Mouse (Mus musculus): ENCODE results near the gene Atl1.

Atl1 gene

DNA sequence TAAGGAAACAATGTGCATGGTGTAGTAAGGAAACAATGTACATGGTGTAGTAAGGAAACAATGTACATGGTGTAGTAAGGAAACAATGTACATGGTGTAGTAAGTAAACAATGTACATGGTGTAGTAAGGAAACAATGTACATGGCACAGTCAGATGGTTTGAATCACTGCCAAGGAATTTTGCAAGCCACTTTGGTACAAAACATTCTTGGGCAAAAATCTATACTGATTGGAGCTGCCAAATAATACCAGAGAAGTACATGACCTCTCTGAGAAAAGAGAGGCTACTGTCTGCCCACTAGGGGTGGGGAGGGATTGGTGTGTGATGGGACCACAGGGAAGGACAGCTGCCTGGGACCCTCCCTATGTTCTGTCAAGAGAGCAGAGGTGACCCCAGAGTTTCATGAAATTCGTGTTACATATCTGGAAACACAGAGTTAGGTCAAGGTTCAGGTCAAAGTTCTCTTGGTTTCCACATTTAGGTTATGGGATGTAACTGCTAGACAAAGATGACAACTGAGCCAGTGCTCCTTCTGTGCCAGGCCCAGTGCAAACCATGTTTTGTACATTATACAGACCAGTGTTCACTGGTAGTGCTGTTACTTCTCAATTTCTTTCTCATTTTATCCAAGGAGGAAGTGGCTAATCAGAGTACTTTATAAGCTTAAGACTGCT lies 49.4 kb downstream of the Atl1 start:
- DNase-seq (ENCODE audit: low spot score): no peak

DNA sequence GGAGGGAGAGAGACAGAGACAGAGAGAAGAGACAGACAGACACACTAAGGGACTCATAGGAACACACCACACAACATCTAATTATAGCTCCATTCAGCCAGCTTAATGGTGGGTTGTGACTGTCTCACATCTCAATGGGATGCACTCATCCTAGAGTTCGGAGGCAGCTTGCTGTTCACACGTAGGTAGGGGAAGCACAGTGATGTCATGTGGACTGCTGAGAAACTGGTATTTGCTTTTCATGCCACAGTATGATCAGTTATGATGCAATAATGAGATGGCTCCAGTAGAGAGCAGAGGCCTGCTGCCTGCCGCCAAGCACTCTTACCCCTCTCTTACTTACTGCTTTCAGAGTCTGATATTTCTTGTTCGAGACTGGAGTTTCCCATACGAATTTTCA lies 53.4 kb downstream of the Atl1 start:
- DNase-seq (ENCODE audit: low spot score): no peak

DNA sequence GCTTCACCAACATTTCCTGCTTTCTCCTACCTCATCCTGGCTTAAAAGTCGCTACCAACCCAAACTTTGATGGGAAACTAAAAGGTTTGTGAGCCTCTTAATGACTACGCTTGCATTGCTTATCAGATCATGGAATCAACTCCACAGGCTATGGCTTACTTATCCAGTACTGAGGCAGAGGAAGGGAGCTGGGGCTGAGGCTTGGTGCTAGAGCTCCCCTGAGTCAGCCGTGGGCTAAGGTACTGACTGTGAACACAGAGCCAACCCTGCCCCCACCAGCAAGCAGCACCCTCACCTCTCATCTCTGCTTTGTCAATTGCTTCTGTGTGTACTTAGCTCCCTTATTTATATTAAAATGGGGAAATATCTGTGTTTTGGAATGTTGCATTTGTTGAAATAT lies 55.1 kb downstream of the Atl1 start:
- no peak for DNase-seq (ENCODE audit: low spot score)

DNA sequence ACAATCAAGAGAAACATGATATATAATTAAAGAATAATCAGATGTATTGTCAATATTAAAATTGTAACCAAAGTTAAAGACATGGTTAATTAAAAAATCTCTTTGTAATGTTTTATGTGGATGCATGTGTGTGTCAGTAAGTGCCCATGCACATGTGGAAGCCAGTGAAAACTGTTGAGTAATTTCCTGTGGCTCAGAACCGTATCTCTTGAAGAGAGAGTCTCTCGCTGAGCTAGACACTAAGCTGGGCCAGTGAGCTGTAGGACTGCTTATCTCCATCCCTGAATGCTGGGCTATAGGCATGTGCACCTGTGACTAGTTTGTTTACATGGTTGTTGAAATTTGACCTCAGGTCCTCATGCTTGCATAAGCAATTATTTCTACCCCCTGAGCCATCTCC lies 65.0 kb downstream of the Atl1 start:
- DNase-seq (ENCODE audit: low spot score): no peak

DNA sequence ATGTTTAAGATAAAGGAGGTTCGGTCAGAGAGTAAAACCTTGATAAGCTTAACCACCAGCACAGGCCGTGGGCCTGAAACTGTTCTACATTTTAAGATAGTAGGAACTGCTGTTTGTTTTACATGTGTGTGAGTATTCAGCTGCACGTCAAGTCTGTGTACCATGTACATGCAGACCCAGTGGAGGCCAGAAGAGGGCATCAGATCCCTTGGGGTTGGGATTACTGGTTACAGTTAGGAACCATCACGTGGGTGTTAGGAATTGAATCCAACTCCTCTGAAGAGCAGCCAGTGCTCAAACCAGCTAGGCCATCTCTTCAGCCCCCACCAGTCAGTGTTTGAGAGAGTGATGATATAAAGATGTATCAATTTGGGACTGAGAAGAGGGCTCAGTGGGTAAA lies 70.1 kb downstream of the Atl1 start:
- DNase-seq (ENCODE audit: low spot score): peak; percentile 54

DNA sequence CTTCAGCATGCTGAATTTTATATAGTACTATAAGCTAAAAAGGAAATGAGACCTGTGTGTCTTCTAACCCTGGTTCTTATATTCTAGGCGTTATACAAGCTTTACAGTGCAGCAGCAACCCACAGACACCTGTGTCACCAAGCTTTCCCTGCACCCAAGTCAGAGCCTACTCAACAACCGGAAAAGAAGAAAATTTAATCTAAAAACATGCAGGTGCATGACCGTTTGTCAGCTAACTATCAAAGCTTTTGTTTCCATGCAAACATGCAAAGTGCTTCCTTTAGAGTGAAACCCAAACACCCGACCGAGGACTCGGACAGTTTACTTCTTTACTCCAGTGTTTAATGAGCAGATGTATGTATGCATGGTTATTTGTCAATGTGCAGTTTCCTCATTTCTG lies 70.7 kb downstream of the Atl1 start:
- no peak for DNase-seq (ENCODE audit: low spot score)

DNA sequence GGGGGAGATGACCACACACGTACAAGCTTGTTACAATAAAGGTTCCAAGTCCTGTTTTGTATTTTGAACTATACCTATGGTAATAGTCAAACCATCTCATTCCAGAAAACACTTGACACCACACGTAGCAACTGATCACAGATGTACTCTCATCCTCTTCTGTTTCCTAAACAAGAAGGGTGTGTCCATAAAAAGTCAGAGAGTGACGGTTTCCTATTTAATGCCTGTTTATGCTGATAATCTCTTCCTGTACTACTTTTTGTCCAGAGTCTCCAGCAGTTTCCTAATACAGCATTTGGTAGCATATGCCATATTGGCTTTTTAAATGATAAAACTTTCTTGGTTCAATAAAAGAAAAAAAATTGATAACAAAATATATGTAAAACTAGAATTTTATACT lies 73.2 kb downstream of the Atl1 start:
- DNase-seq (ENCODE audit: low spot score): no peak

DNA sequence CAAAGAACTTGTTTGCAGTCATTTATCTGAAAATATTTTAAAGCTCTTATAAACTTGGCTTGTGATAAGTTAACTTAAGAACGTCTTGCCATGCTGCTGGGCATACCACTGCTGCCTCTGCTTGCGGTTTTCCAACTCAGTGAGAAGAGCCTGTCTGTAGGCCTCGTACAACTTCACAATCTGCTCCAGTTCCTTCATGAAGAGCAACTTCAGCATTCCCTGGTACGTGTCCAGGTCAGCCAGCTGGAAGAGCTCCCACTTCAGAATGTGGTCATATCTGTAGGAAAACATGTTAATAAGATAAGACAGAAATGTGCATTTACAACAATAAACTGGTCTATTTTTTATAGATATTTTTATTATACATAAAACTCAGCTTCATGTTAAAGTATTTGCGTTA lies 73.7 kb downstream of the Atl1 start:
- peak; percentile 35 for DNase-seq (ENCODE audit: low spot score)

DNA sequence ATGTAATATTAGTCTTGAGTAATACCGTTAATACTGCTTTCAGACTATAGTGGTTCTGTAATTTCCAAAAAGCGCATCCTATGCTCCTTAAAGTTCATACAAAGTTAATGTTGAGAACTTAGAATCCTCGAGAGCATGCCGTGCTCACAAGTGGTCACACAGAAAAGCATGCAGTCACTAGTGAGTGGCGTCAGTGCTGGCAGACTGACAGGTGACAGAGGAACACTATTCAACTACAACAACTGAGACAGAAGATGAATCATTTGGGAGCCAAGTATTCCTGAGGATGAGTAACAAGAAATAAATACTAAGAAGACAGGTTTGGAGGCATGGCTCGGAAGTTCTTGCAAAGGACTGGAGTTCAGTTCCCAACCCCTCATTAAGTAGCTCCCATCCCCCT lies 74.7 kb downstream of the Atl1 start:
- no peak for DNase-seq (ENCODE audit: low spot score)

DNA sequence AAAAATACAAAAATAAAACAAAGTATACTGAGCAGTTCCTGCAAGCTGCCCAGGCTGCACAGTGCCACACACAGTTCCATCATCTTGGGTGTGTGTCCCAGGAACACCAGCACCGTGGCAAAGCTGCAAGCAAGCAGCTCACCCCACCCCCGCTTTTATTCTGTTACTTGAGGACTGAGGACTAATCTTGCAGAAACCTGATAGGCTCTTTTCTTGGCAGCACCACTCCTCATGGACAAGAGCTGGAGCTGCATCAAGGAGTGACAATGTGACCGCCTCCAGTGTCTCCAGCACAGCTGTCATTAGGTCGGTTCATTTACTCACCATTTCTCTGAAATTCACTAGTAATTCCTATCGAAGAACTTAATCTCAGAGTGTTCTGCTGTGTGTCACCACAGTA lies 75.7 kb downstream of the Atl1 start:
- DNase-seq (ENCODE audit: low spot score): no peak

DNA sequence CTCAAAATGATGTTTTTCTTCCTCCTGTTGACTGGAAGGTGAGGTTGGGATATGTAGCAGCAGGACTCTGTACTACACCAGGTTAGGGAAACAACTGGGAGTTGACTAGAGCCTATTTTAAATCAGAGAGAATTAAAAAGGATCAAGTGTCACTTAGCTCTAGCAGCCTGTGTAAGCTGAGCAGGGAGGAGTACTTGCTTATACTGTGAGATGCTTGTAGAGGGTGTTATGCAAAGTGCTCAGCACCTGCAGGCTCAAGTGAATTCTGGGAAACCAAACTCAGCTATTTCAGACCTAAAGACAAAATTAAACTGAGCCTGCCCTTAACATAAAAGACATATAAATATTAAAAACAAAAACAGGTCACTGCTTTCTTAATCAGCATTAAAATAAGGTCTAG lies 81.3 kb downstream of the Atl1 start:
- DNase-seq (ENCODE audit: low spot score): no peak

DNA sequence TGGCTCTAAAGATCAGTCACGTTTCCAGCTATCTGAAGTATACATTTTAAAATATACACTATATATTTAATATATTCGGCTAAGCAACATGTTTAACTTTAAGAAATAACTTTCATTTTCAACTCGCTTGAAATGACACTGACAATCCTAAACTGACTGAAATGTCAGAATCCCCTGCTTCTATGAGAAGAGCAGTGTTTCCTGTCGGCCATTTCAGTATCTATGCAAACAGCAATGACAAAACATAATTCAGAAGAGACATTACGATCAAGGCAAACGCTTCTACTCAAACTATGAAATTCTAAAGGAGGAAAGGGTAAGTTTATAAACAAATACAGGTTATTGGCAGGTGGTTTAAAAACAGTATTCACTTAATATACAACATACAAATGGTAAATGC lies 84.3 kb downstream of the Atl1 start:
- DNase-seq (ENCODE audit: low spot score): no peak

DNA sequence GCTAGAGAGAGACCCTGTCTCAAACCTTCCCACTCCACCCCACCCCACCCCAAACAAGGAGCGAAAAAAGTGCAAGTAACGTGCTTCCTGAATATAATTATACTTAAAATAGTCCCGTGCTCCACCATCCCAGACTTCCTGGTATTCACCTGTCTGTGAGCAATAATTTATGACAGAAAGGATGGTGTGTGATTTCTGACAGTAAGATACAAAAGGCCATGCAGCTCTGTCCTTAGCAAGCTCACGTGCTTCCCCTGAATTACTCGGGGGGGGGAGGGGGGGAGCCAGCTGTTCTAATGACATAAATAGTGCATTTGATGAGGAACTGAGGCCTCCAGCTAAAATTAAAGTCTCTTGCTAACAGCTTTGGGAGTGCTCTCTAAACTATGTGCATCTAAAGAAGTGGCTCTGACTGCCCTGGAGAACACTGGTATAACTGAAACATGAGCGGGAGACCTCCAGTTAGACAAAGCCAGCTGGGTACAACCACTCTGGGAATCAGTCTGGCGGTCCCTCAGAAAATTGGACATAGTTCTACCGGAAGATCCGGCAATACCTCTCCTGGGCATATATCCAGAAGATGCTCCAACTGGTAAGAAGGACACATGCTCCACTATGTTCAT lies 85.1 kb downstream of the Atl1 start:
- no peak for DNase-seq (ENCODE audit: low spot score)

DNA sequence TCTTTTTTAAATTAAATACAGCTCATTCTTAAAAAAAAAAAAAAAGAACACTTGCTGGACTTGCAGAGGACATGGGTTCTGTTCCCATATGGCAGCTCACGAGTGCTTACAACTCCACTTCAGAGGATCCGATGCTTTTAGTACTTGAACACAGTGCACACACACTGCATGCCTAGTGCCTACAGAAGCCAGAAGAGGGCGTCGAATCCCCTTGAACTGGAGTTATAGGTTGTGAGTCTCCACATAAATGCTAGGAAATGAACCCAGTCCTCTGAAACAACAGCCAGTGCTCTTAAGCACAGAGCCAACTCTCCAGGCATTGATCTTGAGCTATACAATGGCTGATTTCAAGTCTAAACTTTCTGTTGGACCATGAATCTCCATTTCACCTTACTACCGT lies 90.5 kb downstream of the Atl1 start:
- DNase-seq (ENCODE audit: low spot score): no peak

DNA sequence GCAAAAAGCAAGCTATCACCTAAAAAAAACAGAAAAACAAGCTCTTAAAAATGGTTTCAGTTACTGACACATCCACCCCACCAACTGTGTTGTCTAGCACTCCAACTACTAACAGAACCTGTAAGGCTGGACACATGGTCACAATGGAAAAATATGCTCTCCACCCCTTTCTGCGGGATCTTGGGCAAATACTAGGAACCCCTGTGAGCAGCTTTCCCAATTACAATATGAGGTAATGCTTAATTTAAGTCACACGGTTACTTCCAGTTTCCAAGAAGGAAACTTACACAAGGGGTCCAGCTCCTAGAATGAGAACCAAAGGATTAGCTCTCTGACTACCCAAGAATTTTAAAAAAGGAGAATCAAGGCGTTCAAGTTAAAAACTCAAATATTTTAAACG lies 93.1 kb downstream of the Atl1 start:
- no peak for DNase-seq (ENCODE audit: low spot score)

DNA sequence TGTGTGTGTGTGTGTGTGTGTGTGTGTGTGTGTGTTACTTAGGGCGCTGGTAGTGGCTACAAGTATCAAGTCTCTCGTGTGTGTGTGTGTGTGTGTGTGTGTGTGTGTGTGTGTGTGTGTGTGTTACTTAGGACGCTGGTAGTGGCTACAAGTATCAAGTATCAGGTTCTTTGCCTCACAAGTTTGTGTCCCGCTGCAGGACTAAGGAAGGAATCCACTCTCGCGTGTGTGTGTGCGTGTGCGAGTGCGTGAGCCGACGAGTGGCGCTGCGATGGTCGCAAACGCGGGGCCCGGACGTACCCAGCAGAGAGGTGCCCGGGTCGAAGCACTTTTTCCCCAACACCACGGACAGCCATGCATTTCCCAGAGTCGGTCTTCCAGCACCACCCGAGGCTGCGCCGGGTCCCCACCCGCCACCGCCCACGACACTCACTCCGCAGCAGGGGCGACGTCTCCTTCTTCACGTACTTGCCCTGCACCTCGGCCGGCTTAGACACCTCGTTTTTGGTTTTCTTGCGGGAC lies 93.9 kb downstream of the Atl1 start:
- no peak for DNase-seq (ENCODE audit: low spot score)

DNA sequence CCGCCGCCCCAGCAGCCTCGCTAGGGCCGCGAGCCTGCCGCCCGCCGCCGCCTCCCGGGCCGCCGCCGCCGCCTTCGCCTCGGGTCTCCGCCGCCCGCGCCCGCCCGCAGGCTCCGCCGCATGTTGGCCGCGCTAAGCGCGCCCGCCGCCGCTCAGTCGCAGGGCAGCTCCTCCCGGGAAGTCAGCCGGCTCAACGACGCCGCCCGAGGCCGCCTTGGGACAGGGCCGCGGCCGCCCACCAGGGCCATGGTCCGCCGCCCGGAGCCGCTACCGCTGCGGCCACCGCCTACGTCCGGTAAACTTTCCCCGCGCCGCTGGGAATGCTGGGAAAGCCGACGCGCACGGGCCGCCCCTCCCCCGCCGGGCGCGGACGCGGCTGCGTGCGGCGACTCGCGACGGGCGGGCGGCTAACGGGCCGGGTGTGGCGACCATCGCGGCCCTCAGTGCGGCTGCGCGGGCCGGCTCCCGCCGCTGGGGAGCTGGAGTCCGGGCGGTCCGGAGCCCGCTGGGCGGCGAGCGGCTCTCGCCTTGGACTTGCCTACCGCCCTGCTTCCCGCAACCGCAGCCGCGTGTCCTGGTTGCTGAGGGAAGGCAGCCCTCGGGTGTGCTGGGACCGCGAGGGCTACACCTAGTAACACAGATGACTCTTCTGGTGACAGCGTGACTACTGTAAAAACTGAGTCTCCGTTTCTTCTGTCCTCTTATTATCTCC lies 94.5 kb downstream of the Atl1 start, which contains the start of gene Sav1:
Gene Sav1 (minus strand): TSS at position 217 of the 712 bp plus-strand sequence.
- peak; percentile 93 for DNase-seq (ENCODE audit: low spot score)

DNA sequence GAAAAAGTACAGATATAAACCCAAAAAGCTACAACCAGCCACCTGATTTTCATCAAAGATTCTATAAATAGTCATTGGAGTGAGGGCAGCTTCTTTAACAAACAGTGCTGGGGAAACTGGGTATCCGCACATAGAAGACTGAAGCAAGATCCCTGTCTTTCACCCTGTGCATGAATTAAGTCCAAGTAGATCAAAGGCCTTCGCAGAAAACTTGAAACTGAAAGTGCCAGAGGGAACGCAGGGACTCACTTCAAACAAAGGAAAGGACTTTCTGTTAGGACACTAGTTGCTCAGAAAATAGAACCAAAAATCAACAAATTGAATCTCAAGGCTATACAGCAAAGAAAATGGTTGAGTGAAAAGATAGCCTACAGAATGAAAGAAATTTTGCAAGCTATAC lies 103.0 kb downstream of the Atl1 start:
- no peak for DNase-seq (ENCODE audit: low spot score)

DNA sequence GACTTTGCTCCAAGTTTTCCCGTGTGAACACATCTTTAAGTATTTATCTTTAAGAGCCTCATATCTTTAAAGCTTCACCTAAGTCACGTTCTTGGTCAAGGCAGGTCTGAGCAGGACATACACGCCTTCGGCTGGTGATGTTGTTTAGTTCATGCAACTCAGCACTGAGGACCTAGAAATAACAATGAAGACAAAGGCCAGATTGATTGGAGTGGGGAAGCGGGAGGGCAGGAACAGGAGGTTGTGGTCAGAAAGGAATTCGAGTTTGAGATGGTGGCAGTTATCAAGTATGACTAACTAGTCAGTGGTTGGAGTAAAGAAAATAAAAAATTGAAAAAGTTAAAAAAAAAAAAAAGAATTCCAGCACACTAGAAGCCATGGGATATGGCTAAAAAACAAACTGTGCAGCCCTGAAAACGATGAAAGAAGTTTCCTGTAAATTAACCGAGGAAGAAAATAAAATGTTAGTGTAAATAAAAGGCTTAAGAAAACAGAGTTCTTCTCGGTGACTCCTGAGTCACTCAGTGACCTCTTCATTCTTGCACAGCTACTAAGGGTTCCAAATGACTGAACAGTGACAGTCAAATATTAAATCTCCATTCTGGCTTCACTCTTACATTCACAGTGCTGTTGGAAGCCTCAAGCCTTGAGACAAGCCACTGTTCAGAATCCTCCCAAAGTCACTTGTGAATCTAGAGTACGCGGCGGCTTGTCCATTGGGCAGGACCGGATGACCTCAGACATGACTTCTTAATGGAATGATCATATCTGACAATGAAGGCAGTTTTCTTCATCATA lies 106.0 kb downstream of the Atl1 start:
- DNase-seq (ENCODE audit: low spot score): no peak

DNA sequence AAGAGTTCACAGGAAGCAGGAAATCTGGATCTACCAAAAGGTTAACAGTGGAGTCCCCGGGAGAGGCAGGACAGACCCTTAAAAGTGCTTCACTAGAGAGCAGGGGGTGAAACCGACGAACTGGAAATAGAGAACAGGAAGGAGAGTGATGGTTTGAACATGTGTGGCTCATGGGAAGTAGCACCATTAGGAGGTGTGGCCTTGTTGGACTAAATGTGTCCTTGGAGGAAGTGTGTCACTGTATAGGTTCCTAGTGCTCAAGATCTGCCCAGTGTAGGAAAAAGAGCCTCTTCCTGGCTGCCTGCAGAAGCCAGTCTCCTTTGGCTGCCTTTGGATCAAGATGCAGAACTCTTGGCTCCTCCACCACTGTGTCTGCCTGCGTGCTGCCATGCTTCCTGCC lies 112.7 kb downstream of the Atl1 start:
- no peak for DNase-seq (ENCODE audit: low spot score)

DNA sequence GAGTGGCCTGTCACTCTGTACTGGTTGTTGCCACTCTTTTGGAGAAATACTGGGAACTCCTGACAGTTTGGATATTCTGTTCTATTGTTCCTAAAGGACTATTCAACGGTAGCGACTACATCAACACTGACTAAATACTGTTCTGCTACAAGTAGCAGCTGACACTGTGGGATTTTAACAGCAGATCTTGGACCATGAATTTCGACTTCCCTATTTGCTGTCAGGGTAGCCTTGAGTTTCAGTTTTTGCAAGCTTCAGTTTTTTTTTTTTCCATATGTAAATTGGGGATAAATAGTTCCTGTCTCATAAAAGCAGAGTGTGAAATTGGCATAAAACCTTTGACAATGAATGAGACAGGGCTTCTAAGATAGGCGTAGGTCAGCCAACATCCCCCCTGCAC lies 117.9 kb downstream of the Atl1 start:
- DNase-seq (ENCODE audit: low spot score): no peak

DNA sequence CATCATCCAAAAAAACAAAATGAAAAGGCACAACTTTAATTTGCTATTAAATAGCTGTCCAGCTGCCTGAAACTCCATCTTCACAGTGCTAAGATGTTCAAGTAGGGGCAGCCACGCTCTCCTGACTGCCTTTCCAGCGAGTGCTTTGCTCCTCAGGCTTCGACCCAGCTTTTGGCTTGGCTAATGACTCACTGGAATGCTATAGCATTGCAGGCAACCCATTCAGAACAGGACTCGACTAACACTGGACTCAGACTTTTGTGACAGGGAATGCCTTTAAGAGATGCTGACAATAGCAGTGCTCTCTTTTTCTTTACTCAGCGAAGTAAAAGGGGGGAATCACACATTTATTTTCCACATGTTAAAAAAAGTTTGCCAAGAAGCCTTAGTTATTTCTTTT lies 119.3 kb downstream of the Atl1 start:
- DNase-seq (ENCODE audit: low spot score): no peak

DNA sequence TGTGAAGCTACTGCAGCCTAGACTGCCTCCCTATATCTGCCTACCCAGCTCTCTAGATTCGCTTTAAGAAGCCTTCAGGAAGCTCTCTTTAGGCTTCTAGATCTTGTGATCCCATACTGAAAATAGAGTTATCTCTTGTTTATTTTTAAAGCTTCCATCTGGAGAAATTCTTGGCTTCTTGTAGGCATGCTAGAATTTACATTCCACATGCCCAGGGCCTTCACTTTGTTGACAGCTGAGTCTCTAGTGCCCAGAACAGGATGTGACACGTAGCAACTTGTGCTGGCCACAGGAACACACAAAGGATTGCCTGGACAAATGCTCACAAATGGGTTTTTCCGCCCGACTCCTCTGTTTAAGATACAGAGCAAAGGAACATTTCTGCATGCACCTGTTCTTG lies 123.5 kb downstream of the Atl1 start:
- DNase-seq (ENCODE audit: low spot score): no peak

Measured in ovary, postnatal 36 days (tissue).